Mouse (Mus musculus) midbrain, embryonic 15.5 days (tissue): ENCODE results near the gene Prr23a3. TPM values are rescaled to one million over a fixed set of nuclear protein-coding genes. Genes with fewer than 3 reads are reported as not detected.

Source experiments
- ATAC-seq: fragments of 200-750 bp; cut with Nextera tagmentation; replicated peaks from 2 replicates; pipeline ENCODE4 v1.8.0; 2017; ENCODE audit warnings: moderate TSS enrichment
- H3K27ac ChIP-seq: fragments of 300-500 bp; sonication (generic); 2 replicates; pipeline ENCODE4 v1.5.1; 2015; ENCODE audit warnings: mild to moderate bottlenecking, inconsistent platforms
- H3K27me3 ChIP-seq: fragments of 300-500 bp; sonication (generic); replicated peaks from 2 replicates; pipeline ENCODE4 v1.6.1; 2015; ENCODE audit warnings: inconsistent platforms
- H3K36me3 ChIP-seq: fragments of 300-500 bp; sonication (generic); replicated peaks from 2 replicates; pipeline ENCODE4 v1.6.1; 2015; ENCODE audit warnings: inconsistent platforms
- H3K4me1 ChIP-seq: fragments of 300-500 bp; sonication (generic); 2 replicates; pipeline ENCODE4 v1.6.1; 2015; ENCODE audit warnings: inconsistent platforms
- H3K4me2 ChIP-seq: fragments of 300-500 bp; sonication (generic); 2 replicates; pipeline ENCODE4 v1.6.1; 2015; ENCODE audit warnings: inconsistent platforms, mild to moderate bottlenecking, moderate library complexity
- H3K4me3 ChIP-seq: fragments of 300-500 bp; sonication (generic); 2 replicates; pipeline ENCODE4 v1.5.1; 2015; ENCODE audit warnings: mild to moderate bottlenecking, inconsistent platforms
- H3K9ac ChIP-seq: fragments of 300-500 bp; sonication (generic); 2 replicates; pipeline ENCODE4 v1.6.1; 2015; ENCODE audit warnings: mild to moderate bottlenecking, inconsistent platforms
- H3K9me3 ChIP-seq: fragments of 300-500 bp; sonication (generic); 2 replicates; pipeline ENCODE4 v1.6.1; 2016; ENCODE audit warnings: inconsistent platforms
- WGBS: fragments of 180-500 bp; shearing (Covaris S2); methylation state at CpG from one replicate; pipeline ENCODE4 v1.1.7; 2015; ENCODE audit warnings: mixed read lengths; 5-methylcytosine and 5-hydroxymethylcytosine counted together
- polyA plus RNA-seq: library from polyadenylated mRNA; unstranded; fragments of >200 nt; fragmentation: Nextera tagmentation; extraction: Ambion mirVana; gene quantifications from 2 replicates; pipeline ENCODE4 v1.2.1, GENCODE M21; 2015

Gene Prr23a3
- polyA plus RNA-seq: 0.15 TPM in 1 of 2 replicates, not detected in the other

- no peak within 1 kb of the TSS for H3K4me2 ChIP-seq
- H3K9me3 ChIP-seq: no peaks in the 10 kb centered on the region
- no peak within 1 kb of the TSS for H3K27ac ChIP-seq
- no peak within 1 kb of the TSS for H3K9ac ChIP-seq
- H3K4me3 ChIP-seq: no peak within 1 kb of the TSS
- no peaks in the 10 kb centered on the region for H3K4me1 ChIP-seq
- no peaks in the 10 kb centered on the region for H3K27me3 ChIP-seq
- WGBS: 59% methylated on average over 22 of the region's 22 CpGs
- ATAC-seq: no peak
- no peaks in the 10 kb centered on the region for H3K36me3 ChIP-seq
Measured at GRCm38 (mm10) chr9:98864571-98864970, at the start of gene Prr23a3. TSS of gene Prr23a3 (plus strand) at chr9:98864767.

GRCm38 (mm10) chr9:98816066-98816465, 48.5 kb upstream of the Prr23a3 start:
- Histone ChIP-seq H3K4me3 (no peak overlapping the region), H3K27ac (no peak overlapping the region), H3K4me2 (no peak overlapping the region), H3K27me3 (no peaks in the 10 kb centered on the region), H3K9ac (no peak overlapping the region), H3K36me3 (no peaks in the 10 kb centered on the region), H3K9me3 (no peaks in the 10 kb centered on the region), H3K4me1 (no peaks in the 10 kb centered on the region)
- WGBS: 75% methylated on average over 3 of the region's 3 CpGs
- ATAC-seq: no peak

- no peak for ATAC-seq
- H3K36me3 ChIP-seq: no peaks in the 10 kb centered on the region
- no peaks in the 10 kb centered on the region for H3K9me3 ChIP-seq
- no peaks in the 10 kb centered on the region for H3K4me1 ChIP-seq
- H3K4me3 ChIP-seq: no peak overlapping the region
- no peaks in the 10 kb centered on the region for H3K27me3 ChIP-seq
- H3K27ac ChIP-seq: no peak overlapping the region
- H3K4me2 ChIP-seq: no peak overlapping the region
- no peak overlapping the region for H3K9ac ChIP-seq
- 91% methylated on average over 7 of the region's 7 CpGs for WGBS
Measured at GRCm38 (mm10) chr9:98817592-98817991, 47.0 kb upstream of the Prr23a3 start.

- Histone ChIP-seq H3K27me3 (no peaks in the 10 kb centered on the region), H3K9ac (no peak overlapping the region), H3K4me2 (no peak overlapping the region), H3K9me3 (no peaks in the 10 kb centered on the region), H3K36me3 (no peaks in the 10 kb centered on the region), H3K4me1 (no peaks in the 10 kb centered on the region), H3K4me3 (no peak overlapping the region), H3K27ac (no peak overlapping the region)
- ATAC-seq: no peak
- WGBS: 82% methylated on average over 5 of the region's 5 CpGs
Measured at GRCm38 (mm10) chr9:98818971-98819370, 45.6 kb upstream of the Prr23a3 start.

GRCm38 (mm10) chr9:98819481-98819880, 45.1 kb upstream of the Prr23a3 start:
- no peak overlapping the region for H3K9ac ChIP-seq
- H3K4me1 ChIP-seq: no peaks in the 10 kb centered on the region
- WGBS: 84% methylated on average over 2 of the region's 2 CpGs
- H3K36me3 ChIP-seq: no peaks in the 10 kb centered on the region
- no peak overlapping the region for H3K4me3 ChIP-seq
- H3K27ac ChIP-seq: no peak overlapping the region
- no peaks in the 10 kb centered on the region for H3K27me3 ChIP-seq
- H3K4me2 ChIP-seq: no peak overlapping the region
- no peaks in the 10 kb centered on the region for H3K9me3 ChIP-seq
- ATAC-seq: no peak

GRCm38 (mm10) chr9:98820461-98820860, 44.1 kb upstream of the Prr23a3 start:
- Histone ChIP-seq H3K36me3 (no peaks in the 10 kb centered on the region), H3K4me1 (no peaks in the 10 kb centered on the region), H3K27me3 (no peaks in the 10 kb centered on the region), H3K4me3 (no peak overlapping the region), H3K9ac (no peak overlapping the region), H3K9me3 (peaks cover 3% of the 10 kb centered on the region; the same call in 1 of the 2 replicates), H3K4me2 (no peak overlapping the region), H3K27ac (no peak overlapping the region)
- no peak for ATAC-seq
- WGBS: 88% methylated on average over 4 of the region's 4 CpGs

- H3K4me2 ChIP-seq: no peak overlapping the region
- H3K27me3 ChIP-seq: no peaks in the 10 kb centered on the region
- no peak overlapping the region for H3K4me3 ChIP-seq
- H3K36me3 ChIP-seq: no peaks in the 10 kb centered on the region
- no peaks in the 10 kb centered on the region for H3K4me1 ChIP-seq
- H3K9ac ChIP-seq: no peak overlapping the region
- H3K27ac ChIP-seq: no peak overlapping the region
- no peak for ATAC-seq
- H3K9me3 ChIP-seq: peaks cover 3% of the 10 kb centered on the region; the same call in 1 of the 2 replicates
Measured at GRCm38 (mm10) chr9:98821067-98821466, 43.5 kb upstream of the Prr23a3 start.

- no peaks in the 10 kb centered on the region for H3K36me3 ChIP-seq
- WGBS: 89% methylated on average over 7 of the region's 7 CpGs
- no peaks in the 10 kb centered on the region for H3K4me1 ChIP-seq
- no peak overlapping the region for H3K9ac ChIP-seq
- H3K27ac ChIP-seq: no peak overlapping the region
- H3K9me3 ChIP-seq: peaks cover 3% of the 10 kb centered on the region; the same call in 1 of the 2 replicates
- ATAC-seq: no peak
- H3K27me3 ChIP-seq: no peaks in the 10 kb centered on the region
- H3K4me3 ChIP-seq: no peak overlapping the region
- H3K4me2 ChIP-seq: no peak overlapping the region
Measured at GRCm38 (mm10) chr9:98823805-98824204, 40.8 kb upstream of the Prr23a3 start.

GRCm38 (mm10) chr9:98829508-98829907, 35.1 kb upstream of the Prr23a3 start:
- no peak for ATAC-seq
- Histone ChIP-seq H3K9ac (no peak overlapping the region), H3K27ac (no peak overlapping the region), H3K4me2 (no peak overlapping the region), H3K27me3 (no peaks in the 10 kb centered on the region), H3K36me3 (no peaks in the 10 kb centered on the region), H3K9me3 (peaks cover 3% of the 10 kb centered on the region; the same call in 1 of the 2 replicates), H3K4me1 (no peaks in the 10 kb centered on the region), H3K4me3 (no peak overlapping the region)
- 66% methylated on average over 5 of the region's 5 CpGs for WGBS

- 83% methylated on average over 7 of the region's 7 CpGs for WGBS
- H3K27ac ChIP-seq: no peak overlapping the region
Measured at GRCm38 (mm10) chr9:98837537-98838074, 27.0 kb upstream of the Prr23a3 start.

GRCm38 (mm10) chr9:98842117-98842516, 22.4 kb upstream of the Prr23a3 start, which contains the start of gene Prr23a1:
TSS of gene Prr23a1 (plus strand) at chr9:98842503.
- WGBS: 61% methylated on average over 22 of the region's 22 CpGs

More at GRCm38 (mm10) chr9:98837537-98838074, 27.0 kb upstream of the Prr23a3 start:
- Histone ChIP-seq H3K27me3 (no peaks in the 10 kb centered on the region), H3K36me3 (no peaks in the 10 kb centered on the region), H3K4me2 (no peak overlapping the region), H3K9me3 (no peaks in the 10 kb centered on the region), H3K4me1 (no peaks in the 10 kb centered on the region), H3K4me3 (no peak overlapping the region), H3K9ac (no peak overlapping the region)
- no peak for ATAC-seq

GRCm38 (mm10) chr9:98856210-98856609, 8.4 kb upstream of the Prr23a3 start, which contains the start of gene Prr23a2:
TSS of gene Prr23a2 (plus strand) at chr9:98856494.
- no peak within 1 kb of the TSS for H3K4me3 ChIP-seq
- no peak for ATAC-seq
- H3K4me1 ChIP-seq: no peaks in the 10 kb centered on the region
- 77% methylated on average over 18 of the region's 18 CpGs for WGBS
- H3K9me3 ChIP-seq: no peaks in the 10 kb centered on the region
- no peaks in the 10 kb centered on the region for H3K36me3 ChIP-seq
- H3K9ac ChIP-seq: no peak within 1 kb of the TSS
- H3K4me2 ChIP-seq: no peak within 1 kb of the TSS
- H3K27me3 ChIP-seq: no peaks in the 10 kb centered on the region
- H3K27ac ChIP-seq: no peak within 1 kb of the TSS

More at GRCm38 (mm10) chr9:98842117-98842516, 22.4 kb upstream of the Prr23a3 start, which contains the start of gene Prr23a1:
- H3K9me3 ChIP-seq: no peaks in the 10 kb centered on the region
- ATAC-seq: no peak
- H3K27ac ChIP-seq: no peak within 1 kb of the TSS
- peak within 1 kb of the TSS; percentile 19 for H3K4me3 ChIP-seq
- H3K4me1 ChIP-seq: no peaks in the 10 kb centered on the region
- H3K27me3 ChIP-seq: no peaks in the 10 kb centered on the region
- H3K36me3 ChIP-seq: no peaks in the 10 kb centered on the region
- H3K4me2 ChIP-seq: peak within 1 kb of the TSS; percentile 30; the same call in 1 of the 2 replicates
- no peak within 1 kb of the TSS for H3K9ac ChIP-seq

- H3K27ac ChIP-seq: no peak overlapping the region
- 69% methylated on average over 3 of the region's 3 CpGs for WGBS
- no peak for ATAC-seq
- no peaks in the 10 kb centered on the region for H3K4me1 ChIP-seq
- no peak overlapping the region for H3K4me2 ChIP-seq
- no peaks in the 10 kb centered on the region for H3K9me3 ChIP-seq
- H3K4me3 ChIP-seq: no peak overlapping the region
- no peaks in the 10 kb centered on the region for H3K27me3 ChIP-seq
- no peak overlapping the region for H3K9ac ChIP-seq
- H3K36me3 ChIP-seq: no peaks in the 10 kb centered on the region
Measured at GRCm38 (mm10) chr9:98863463-98863862, 1.1 kb upstream of the Prr23a3 start.
